Mouse (Mus musculus): Measurements from ENCODE around the gene Hspb6. TPM values are rescaled to one million over a fixed set of nuclear protein-coding genes. Genes with fewer than 3 reads are reported as not detected.

The Hspb6 gene
- polyA plus RNA-seq, 1 experiment from 2014 or later = 7.8 TPM

DNA sequence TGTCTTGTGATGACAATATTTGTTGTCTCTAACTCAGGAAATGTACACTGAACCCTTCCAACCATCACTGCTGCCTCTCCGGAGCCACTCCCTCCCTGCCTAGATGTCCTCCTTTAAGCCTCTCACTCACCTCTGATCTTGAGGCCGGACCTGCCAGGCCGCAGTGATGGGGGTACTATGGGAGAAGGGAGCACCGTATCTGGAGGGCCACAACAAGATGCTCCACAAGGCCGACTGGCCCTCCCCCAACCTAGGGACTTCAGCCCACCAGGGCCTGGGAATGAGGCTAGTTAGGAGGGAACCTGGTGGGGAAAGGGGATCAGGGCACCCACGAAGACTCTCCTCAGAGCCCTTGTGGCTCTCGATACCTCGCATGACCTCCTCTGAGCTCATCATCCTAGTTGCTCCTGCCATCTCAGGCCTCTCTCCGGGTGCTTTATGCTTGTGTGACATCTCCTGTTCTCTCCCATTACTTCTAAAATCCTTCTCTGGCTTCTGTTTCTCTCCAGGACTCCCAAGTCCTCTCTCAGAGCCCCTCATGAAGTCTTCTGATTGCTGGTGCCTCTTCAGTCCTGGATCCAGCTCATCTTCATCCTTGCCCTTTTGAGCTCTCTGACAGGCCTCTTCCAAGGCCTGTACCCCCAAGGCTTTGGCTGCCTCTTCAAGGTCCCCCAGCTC lies 39.1 kb downstream of the Hspb6 start:
- H3K27ac ChIP-seq = no peak overlapping the region
- no peaks in the 10 kb centered on the region for H3K36me3 ChIP-seq (replicated peaks)
- ATAC-seq (replicated peaks) = no peak
- H3K27me3 ChIP-seq (replicated peaks) = no peaks in the 10 kb centered on the region
- peaks cover 21% of the 10 kb centered on the region for H3K4me1 ChIP-seq
- no peak overlapping the region for H3K4me3 ChIP-seq
- 82% methylated on average over 9 of the region's 9 CpGs for WGBS
- no peaks in the 10 kb centered on the region for H3K9me3 ChIP-seq
- no peak overlapping the region for H3K9ac ChIP-seq
- no peak overlapping the region for H3K4me2 ChIP-seq

DNA sequence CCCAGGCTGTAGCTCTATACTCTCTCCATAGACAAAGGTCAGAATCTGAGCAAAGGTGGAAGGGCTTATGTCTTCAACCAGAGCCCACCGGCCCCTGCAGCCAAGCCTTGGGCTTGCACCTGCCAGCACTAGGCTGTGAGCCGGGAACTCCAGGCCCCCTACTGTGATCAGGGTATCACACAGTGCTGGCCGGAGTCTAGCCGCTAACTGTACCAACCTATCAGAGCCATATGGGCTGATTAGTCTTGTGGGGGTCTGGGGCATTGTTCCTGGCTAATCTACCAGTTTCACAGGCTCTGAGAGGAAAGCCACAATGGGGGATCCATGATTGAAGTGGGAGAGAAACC lies 39.6 kb downstream of the Hspb6 start:
- no peaks in the 10 kb centered on the region for H3K36me3 ChIP-seq (replicated peaks)
- H3K4me3 ChIP-seq = no peak overlapping the region
- H3K27ac ChIP-seq = no peak overlapping the region
- no peak overlapping the region for H3K9ac ChIP-seq
- WGBS = 32% methylated on average over 4 of the region's 4 CpGs
- H3K4me2 ChIP-seq = no peak overlapping the region
- H3K27me3 ChIP-seq (replicated peaks) = no peaks in the 10 kb centered on the region
- H3K9me3 ChIP-seq = no peaks in the 10 kb centered on the region
- ATAC-seq (replicated peaks) = no peak
- H3K4me1 ChIP-seq = peaks cover 18% of the 10 kb centered on the region

DNA sequence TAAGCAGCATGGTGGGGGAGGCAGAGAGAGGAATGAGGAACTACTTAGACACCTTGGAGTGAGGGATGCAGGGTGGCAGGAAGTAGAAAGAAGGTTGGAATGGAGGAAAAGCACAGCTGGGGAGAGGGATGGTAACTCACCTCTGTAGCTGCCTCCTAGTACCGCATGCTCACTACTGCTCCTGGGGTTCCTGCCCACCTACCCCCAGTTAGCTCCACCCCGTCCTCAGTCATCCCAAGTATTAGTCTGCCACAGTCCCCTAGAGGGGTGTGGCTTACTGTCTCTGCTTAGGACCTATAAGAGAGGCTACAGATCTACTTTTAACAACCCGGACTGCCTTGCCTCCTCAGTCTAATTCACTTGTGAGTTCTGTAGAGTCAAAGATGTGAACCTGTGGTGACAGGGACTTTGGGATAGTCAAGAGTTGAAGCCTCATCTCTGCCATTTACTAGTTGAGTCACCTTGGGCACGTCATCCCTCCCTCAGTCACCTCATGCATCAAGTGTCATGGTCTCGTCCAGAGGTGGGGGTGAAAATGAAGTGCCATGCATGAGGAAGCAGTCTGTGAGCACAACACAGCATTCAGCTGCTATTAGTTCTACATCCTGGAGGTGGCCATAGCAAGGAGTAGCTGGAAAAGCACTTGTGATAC lies 40.9 kb downstream of the Hspb6 start:
- Histone ChIP-seq H3K4me1 (peaks cover 6% of the 10 kb centered on the region), H3K27me3 (replicated peaks) (no peaks in the 10 kb centered on the region), H3K9me3 (no peaks in the 10 kb centered on the region), H3K9ac (no peak overlapping the region), H3K4me2 (no peak overlapping the region), H3K4me3 (no peak overlapping the region), H3K27ac (no peak overlapping the region), H3K36me3 (replicated peaks) (no peaks in the 10 kb centered on the region)
- WGBS = 58% methylated on average over 5 of the region's 5 CpGs
- ATAC-seq (replicated peaks) = no peak

DNA sequence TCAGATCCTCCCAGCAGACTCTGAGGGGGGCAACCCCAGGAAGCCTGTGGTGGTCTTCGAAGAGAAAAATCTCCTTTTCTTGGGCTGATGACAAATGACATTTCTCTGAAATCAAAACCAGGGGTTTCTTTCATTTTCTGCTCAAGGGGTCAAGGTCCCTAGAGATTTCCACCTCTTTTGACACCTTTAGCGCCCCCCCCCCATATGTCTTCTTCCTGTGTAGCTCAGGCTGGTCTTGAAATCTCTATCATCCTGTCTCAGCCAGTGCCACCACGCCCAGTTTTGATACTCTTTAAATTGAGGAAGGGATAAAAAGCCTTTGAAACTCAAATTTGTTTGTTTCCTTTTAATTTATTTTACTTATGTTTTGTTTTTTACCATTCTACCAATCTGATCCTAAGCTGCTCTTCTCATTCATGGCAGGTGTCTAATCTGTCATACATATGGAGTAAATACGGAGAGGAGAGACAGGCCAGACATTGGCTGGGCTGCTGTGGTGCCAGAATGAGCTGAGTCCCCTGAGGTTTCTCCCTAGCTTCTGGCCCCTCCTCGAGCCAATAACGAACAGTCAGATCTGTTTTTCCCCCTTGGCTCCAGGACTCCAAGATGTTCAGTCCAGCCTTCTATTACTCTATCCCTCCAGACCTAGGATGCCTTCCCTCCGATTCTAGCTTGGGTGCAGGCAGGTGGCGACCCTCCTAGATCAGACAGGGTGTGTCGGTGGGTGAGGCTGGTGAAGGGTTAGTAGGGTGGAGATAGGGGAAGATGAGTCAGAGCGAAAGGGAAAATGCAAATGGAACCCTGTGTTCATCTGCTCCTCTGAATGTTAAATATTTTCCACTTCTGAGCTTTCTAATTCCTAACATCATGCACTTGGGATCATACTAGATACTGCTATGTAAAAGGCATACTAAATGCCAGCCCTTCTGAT lies 41.9 kb downstream of the Hspb6 start:
- H3K27ac ChIP-seq = no peak overlapping the region
- no peaks in the 10 kb centered on the region for H3K9me3 ChIP-seq
- no peaks in the 10 kb centered on the region for H3K27me3 ChIP-seq (replicated peaks)
- 64% methylated on average over 10 of the region's 10 CpGs for WGBS
- ATAC-seq (replicated peaks) = no peak
- peaks cover 6% of the 10 kb centered on the region for H3K4me1 ChIP-seq
- H3K4me3 ChIP-seq = no peak overlapping the region
- no peak overlapping the region for H3K9ac ChIP-seq
- no peak overlapping the region for H3K4me2 ChIP-seq
- no peaks in the 10 kb centered on the region for H3K36me3 ChIP-seq (replicated peaks)

DNA sequence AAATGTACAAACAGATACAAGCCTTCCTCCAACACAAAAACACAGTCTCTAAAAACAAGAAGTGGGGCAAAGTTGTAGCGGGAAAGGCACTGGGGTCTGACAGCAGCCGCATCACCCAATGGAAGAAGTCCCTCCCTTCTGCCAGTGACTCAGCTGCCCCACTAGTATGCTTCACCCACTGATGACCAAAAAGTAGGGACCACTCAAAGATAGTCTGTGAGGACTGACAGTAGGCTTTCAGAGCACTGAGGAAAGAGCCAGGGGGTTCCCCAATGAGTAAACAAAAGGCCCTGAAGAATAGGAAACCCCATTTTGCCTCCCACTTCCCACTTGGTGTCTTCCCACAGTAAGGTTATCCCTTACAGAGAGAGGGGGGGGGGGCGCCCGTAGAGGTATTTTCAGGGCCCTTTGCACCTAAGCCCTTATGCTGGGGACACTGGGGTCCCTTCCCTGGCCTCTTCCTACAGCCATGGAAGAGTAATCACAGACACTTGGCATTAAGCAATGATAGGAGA lies 42.6 kb downstream of the Hspb6 start:
- Histone ChIP-seq H3K4me3 (no peak overlapping the region), H3K9me3 (no peaks in the 10 kb centered on the region), H3K9ac (no peak overlapping the region), H3K36me3 (replicated peaks) (no peaks in the 10 kb centered on the region), H3K27ac (no peak overlapping the region), H3K27me3 (replicated peaks) (no peaks in the 10 kb centered on the region), H3K4me1 (peaks cover 5% of the 10 kb centered on the region), H3K4me2 (no peak overlapping the region)
- ATAC-seq (replicated peaks) = no peak
- WGBS = 64% methylated on average over 4 of the region's 4 CpGs

DNA sequence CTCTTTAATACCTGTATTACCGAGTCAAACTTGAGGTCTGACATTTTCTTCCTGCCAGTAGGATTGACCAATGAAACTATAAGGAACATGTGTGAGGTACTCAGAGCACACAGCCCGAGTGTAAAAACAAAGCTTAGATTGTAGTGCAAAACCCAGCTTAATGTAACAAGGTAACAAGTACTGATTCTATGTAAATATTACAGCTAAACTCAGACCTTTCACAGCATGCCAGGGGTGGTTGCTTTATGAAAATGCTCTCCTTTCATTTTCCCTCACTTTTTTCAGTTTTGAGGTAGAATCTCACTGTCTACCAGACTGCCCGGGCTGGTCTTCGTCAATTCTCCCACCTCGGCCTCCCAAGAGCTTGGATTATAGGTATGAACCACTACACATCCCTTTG lies 44.1 kb downstream of the Hspb6 start:
- Histone ChIP-seq H3K4me2 (no peak overlapping the region), H3K9ac (no peak overlapping the region), H3K27ac (no peak overlapping the region), H3K4me1 (peaks cover 13% of the 10 kb centered on the region), H3K27me3 (replicated peaks) (no peaks in the 10 kb centered on the region), H3K36me3 (replicated peaks) (no peaks in the 10 kb centered on the region), H3K4me3 (no peak overlapping the region), H3K9me3 (no peaks in the 10 kb centered on the region)
- WGBS = 81% methylated on average over 5 of the region's 5 CpGs
- no peak for ATAC-seq (replicated peaks)

DNA sequence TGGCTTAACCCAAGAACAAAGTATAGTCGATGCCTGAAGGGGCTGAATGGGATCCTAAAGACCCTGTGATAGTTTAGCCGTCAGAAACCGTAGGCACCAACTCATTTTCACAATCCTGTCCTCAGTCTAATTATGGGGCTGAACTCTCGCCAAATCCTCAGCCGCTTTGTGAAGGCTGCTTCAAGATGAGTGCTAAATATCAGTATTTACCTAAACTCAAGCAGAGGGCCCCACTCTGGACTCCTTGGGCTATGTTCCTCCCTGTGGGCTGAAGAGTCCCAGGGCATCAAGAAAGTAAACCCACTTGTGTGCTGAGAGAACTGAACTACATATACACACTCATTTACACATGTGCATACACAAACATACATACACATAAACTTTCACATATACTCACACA lies 44.8 kb downstream of the Hspb6 start:
- H3K9ac ChIP-seq = no peak overlapping the region
- H3K27ac ChIP-seq = no peak overlapping the region
- H3K4me3 ChIP-seq = no peak overlapping the region
- H3K27me3 ChIP-seq (replicated peaks) = no peaks in the 10 kb centered on the region
- no peaks in the 10 kb centered on the region for H3K36me3 ChIP-seq (replicated peaks)
- H3K9me3 ChIP-seq = no peaks in the 10 kb centered on the region
- no peak overlapping the region for H3K4me2 ChIP-seq
- H3K4me1 ChIP-seq = peaks cover 13% of the 10 kb centered on the region
- ATAC-seq (replicated peaks) = no peak
- 76% methylated on average over 5 of the region's 5 CpGs for WGBS

DNA sequence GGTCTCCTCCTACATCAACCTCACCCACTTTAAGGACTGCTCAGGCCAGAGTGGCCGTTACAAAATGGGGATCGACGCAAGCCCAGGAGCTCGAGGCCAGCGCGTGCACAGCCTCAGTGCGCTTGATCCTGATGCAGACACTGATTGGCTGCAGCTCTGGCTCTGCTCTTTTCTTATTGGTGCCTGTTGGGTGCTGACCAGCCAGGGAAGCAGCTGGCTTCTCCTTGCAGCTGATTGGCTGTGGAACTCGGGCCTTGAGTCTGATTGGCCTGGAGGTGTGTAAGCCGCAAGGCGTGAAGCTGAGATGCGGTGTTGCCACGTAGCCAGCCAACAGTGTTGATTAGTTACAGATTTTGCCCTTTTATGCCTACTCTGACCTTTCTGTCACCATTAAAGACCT lies 46.8 kb downstream of the Hspb6 start, which contains the start of gene Zbtb32:
Gene Zbtb32 (minus strand): TSS at position 124 of the 400 bp plus-strand sequence.
- H3K27ac ChIP-seq = peak within 1 kb of the TSS; percentile 13; the same call in 1 of the 2 replicates
- H3K4me3 ChIP-seq = peak within 1 kb of the TSS; percentile 16

DNA sequence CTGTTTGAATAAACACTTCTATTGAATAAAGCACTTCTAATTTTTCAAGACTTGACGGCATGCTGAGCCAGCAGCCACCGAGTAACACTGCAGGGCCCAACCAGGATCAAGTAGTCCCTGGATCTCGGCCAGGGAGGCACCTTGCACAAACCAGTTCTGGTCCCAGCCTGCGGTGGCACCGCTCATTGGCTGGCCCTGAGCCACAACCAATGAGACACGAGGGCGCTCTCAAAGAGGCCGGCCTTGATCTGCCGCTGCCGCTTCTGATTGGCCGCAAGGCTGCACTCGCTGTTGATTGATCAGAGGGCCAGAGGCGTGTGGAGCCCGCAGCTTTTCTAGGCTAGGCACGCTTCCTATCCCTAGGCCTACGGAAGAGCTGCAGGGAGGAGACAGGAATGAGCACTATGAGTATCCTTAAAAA lies 48.0 kb downstream of the Hspb6 start:
- Histone ChIP-seq H3K4me3 (peak overlapping the region; percentile 16), H3K27ac (peak overlapping the region; percentile 13; the same call in 1 of the 2 replicates), H3K36me3 (replicated peaks) (no peaks in the 10 kb centered on the region), H3K4me1 (peaks cover 13% of the 10 kb centered on the region), H3K9ac (no peak overlapping the region), H3K4me2 (peak overlapping the region; percentile 45), H3K27me3 (replicated peaks) (no peaks in the 10 kb centered on the region), H3K9me3 (no peaks in the 10 kb centered on the region)
- 1% methylated on average over 16 of the region's 16 CpGs for WGBS
- peak; percentile 98 for ATAC-seq (replicated peaks)

More for the DNA sequence above, 46.8 kb downstream of the Hspb6 start, which contains the start of gene Zbtb32:
- Histone ChIP-seq H3K27me3 (replicated peaks) (no peaks in the 10 kb centered on the region), H3K4me2 (peak within 1 kb of the TSS; percentile 45), H3K36me3 (replicated peaks) (no peaks in the 10 kb centered on the region), H3K4me1 (peaks cover 13% of the 10 kb centered on the region), H3K9ac (no peak within 1 kb of the TSS), H3K9me3 (no peaks in the 10 kb centered on the region)
- WGBS = 95% methylated on average over 12 of the region's 12 CpGs
- no peak for ATAC-seq (replicated peaks)

DNA sequence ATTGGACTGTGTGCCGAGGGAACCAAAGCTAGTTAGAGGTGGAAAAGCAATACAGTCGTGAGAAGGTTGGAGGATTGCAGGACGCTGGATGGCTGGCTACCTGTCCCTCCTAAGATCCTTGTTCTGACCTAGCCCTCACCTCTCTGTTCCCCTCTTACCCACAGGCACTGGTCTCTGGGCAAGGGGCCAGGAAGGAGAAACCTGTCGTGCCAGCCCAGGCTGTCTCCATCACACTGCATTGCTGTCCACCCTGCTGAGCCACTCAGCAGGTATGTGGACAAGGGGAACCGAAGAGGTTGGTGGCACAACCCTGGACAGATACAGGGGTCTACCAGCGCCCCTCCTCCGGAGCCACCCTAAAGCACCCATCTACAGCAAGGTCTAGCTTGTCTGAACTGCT lies 48.7 kb downstream of the Hspb6 start:
- WGBS = 71% methylated on average over 7 of the region's 7 CpGs
- Histone ChIP-seq H3K27ac (0 out of 2 replicates have a peak overlapping the region, but pooled peaks have one; percentile 13), H3K36me3 (replicated peaks) (no peaks in the 10 kb centered on the region), H3K4me1 (peaks cover 13% of the 10 kb centered on the region), H3K9me3 (no peaks in the 10 kb centered on the region), H3K4me2 (peak overlapping the region; percentile 45; the same call in 1 of the 2 replicates), H3K4me3 (no peak overlapping the region), H3K9ac (no peak overlapping the region), H3K27me3 (replicated peaks) (no peaks in the 10 kb centered on the region)
- ATAC-seq (replicated peaks) = peak; percentile 55

DNA sequence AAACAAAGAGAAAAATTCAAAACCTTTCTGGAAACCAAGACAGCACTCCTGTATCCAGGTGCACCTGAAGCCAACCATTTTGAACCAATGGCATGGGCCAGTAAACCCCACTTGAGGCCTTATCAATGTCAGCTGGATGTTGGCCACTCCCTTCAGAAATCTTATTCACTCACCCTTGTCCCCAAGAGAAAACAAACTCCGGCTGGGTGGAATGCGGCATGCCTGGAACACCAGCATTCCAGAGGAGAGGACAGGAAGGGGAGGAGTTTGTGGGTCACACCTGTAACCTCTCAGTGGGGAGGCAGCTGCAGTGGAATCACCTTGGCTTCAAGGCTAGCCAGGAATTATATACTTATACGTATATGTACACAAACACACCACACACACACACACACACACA lies 50.6 kb downstream of the Hspb6 start:
- ATAC-seq (replicated peaks) = no peak
- no peaks in the 10 kb centered on the region for H3K27me3 ChIP-seq (replicated peaks)
- no peaks in the 10 kb centered on the region for H3K36me3 ChIP-seq (replicated peaks)
- H3K27ac ChIP-seq = no peak overlapping the region
- H3K4me1 ChIP-seq = peaks cover 13% of the 10 kb centered on the region
- no peaks in the 10 kb centered on the region for H3K9me3 ChIP-seq
- no peak overlapping the region for H3K9ac ChIP-seq
- no peak overlapping the region for H3K4me3 ChIP-seq
- no peak overlapping the region for H3K4me2 ChIP-seq
- WGBS = 53% methylated on average over 3 of the region's 3 CpGs

DNA sequence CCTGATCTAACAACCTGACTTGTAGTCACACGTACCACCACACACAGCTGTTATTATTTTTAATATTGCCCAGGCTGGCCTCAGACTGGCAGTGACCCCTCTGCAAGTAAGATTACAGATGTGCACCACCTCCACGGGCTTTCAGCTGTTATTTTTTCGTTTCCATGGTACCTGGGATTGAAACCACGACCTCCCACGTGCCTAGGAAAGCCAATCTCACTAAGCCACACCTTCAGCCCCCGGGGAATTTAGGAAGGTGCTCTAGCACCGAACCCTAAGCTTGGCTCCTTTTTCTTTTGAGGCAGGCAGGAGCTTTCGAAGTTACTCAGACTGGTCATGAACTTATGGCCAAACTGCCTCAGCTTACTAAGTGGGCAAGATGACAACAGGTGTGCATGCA lies 52.4 kb downstream of the Hspb6 start:
- Histone ChIP-seq H3K4me1 (peaks cover 13% of the 10 kb centered on the region), H3K4me2 (no peak overlapping the region), H3K27ac (no peak overlapping the region), H3K9me3 (no peaks in the 10 kb centered on the region), H3K4me3 (no peak overlapping the region), H3K27me3 (replicated peaks) (no peaks in the 10 kb centered on the region), H3K36me3 (replicated peaks) (no peaks in the 10 kb centered on the region), H3K9ac (no peak overlapping the region)
- 61% methylated on average over 8 of the region's 8 CpGs for WGBS
- ATAC-seq (replicated peaks) = no peak
